Mouse (Mus musculus) thymus, postnatal 25 days (tissue): Measurements from ENCODE around the gene Zswim1.

Experiments
- DNase-seq: peaks from one replicate; pipeline ENCODE4 v3.0.0; 2022

The Zswim1 gene

DNA sequence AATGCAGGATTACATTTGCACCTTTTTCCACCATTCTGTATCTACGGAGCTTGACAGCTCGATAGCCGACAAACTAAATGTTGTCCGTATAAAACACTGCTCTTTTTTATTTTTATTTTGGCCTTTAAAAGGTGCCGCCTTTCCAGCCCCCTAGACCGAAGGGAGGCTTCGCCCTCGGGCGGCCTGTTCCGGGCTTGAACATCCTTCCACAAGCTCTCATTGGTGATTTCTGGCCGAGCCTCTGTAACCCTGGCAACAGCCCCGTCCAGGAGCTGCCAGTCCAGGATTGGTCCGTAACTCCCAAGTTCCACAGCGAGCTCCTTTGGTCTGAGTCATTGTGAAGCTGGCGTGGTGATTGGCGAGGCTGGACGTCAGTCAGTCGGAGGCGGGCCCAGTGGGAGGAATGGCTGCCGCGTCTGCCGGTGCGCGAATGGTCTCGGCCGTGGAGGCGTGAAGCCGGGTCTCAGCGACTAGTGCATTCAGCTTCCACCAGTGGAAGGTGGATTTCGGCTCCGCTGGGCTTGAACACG lies at the start of gene Zswim1:
Gene Zswim1 (plus strand): TSS at position 51 of the 530 bp plus-strand sequence.
- DNase-seq = peak; percentile 100

DNA sequence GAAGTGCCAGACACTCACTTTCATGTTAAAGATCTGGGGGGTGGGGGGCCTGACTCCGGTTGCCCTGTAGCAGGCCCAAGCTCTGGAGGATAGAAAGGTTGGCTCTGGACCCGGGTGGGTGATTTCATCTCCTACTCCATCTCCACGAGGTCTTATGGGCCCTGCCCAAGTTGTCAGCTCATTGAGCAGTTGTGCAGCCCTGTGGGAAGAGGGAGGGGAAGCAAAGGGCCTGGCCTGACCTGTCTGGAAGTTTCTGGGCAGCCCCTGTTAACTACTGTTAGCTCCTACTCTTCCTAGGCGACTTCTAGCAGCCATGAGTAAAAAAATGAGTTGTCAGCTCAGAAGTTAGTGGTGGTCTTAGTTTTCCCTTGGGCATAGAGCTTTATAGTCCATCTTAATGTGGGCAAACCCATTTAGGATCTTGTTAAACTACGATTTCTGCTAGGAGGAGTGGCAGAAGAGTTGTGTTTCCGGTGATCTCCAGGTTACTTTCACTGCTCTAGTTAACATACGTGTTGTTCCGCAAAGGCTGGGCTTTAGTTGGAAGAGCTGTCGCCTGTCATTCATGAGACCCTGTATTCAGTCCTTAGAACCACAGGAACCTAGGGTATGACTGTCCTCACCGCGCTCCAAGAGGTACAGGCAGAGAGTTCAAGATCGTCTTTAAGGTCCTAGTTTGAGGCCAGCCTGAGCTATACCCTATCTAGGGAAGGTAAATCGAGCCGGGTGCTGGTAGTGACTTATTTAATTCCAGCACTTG lies 49.1 kb upstream of the Zswim1 start:
- no peak for DNase-seq

DNA sequence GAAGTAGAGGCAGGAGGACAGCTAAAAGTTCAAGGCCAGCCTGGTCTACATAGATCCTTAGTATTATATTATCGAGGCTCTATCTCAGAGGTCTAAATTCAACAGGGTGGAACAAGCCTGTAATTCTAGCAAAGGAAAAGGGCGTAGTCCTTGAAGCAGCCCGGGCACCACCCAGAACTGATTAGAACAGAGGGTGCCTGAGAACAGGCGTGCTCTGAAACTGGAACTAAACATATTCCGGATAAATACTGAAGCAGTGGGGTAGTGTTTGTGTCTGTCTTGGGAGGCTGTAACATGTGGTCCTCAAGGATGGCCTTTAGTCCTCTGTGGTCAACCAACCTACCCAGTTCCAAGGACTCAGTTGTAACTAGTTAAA lies 48.5 kb upstream of the Zswim1 start:
- no peak for DNase-seq

DNA sequence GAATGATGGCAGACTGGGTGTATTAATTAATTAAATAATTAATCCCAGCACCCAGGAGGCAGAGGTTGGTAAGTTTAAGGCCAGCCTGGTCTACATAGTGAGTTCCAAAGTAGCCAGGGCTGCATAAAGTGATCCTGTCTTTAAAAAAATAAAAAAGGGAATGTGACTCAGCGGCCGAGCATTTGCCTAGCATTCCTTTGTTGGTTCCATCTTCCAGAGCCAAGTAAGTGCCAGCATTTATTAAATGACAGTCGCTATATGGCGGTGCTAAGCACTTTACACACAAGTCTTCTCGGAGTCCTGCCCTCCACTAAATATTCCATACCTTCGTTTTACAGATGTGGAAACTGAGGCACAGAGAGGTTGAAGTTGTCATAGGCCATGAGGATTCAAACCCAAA lies 46.4 kb upstream of the Zswim1 start:
- DNase-seq = no peak

DNA sequence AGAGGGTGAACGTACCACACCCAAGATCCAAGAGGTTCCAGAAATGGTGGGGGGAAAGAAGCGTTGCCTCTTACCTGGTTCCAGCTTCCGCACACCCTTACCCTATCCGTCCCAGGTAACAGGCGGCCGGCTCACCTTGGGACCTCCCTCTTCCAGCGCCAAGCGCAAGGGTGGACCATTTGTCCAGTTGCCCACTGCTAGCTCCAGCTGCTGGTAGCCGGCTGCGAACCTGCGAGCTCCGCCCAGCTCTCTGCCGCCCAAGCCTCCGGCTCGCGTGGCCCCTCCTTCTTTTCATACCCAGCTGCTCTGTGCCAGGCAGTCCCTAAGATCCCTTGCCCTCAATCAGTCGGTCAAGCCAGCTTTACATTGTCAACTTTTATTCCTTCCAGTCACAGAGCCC lies 45.7 kb upstream of the Zswim1 start:
- DNase-seq = no peak

DNA sequence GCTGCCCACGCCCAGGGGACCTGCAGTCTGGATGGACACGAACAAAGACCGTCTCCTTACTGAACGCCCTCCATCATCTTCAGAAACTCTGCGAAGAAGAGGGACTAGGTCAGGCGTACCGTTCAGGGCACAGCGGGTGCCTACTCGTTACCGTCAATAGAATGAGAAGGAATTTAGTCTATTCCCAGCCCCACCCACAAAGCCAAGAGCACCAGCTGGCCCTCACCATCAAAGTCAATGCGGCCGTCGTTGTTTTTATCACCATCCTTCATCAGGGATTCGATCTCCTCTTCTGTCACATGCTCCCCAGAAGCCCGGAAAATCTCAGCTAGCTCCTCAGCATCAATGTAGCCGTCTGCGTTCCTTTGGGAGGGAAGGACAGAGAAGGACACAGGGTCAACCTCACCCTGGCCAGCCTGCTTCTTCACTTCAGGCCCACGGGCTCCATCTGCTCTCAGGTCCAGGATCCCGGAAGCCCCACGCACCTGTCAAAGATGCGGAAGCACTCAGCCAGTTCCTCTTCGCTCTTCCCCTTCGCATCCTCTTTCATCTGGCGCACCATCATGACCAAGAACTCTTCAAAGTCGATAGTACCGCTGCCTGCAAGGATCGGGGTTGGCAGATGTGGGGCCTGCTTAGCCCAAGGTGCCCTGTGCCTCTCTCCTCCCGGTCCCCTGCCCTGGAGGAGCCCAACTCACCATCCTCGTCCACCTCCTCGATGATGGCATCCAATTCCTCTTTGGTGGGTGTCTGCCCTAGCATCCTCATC lies 45.1 kb upstream of the Zswim1 start:
- DNase-seq = no peak

DNA sequence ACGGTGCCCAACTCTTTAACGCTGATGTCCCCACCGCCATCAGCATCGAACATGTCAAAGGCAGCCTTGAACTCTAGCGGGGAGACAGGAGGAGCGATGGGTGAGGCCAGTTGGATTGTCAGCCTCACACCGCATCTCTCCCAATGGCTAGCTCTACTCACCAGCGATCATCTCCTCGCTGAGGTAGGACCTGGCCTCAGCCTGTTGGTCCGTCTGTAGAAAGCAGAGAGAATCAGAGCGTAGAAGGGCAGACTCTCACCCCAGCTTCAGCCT lies 44.5 kb upstream of the Zswim1 start:
- DNase-seq = no peak

DNA sequence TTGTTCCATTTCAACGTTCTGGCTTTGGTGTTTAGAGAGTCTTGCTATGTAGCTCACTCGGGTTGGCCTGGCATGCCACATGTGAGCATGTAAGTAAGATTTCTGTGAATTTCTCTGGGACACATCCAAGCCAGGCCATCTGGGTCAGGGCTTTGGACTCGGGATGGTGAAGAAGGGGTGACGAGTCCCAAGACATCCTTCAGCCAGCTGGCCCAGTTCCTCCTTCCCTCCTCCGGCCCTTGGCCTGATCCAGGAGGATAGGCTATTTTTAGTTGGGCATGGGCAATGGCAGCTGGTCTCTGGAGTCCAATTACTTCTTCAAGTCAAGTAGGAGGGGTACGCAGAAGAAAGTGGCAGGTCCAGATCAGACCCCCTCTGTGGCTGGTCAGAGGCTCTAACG lies 43.7 kb upstream of the Zswim1 start:
- no peak for DNase-seq

DNA sequence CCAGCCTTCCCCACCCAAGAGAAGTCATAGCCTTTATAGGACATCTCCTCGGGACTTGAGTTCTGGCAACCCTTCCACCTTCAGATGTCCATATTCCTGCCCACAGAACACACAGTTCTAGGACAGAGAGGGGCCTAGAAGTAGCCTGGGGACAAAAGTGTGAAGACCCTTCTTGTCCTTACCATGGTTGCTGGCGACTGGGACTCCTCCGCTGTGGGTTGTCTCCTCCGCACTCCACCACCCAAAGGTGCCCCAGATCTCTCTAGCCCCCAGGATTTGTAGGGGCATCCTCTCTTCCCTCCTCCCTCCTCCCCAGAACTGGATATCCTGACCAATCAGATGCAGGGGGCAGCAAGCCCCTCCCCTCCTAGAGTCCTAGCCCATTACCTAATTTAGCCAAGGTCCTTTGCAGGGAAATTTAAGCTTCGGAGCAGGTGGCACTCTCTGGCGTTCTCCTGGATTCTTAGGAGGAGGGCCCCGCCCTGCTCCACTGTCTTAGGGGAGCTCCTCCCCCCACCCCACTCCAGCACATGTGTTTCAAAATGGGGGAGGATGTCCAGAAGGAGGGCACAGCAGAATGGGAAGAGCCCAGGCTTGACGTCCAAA lies 42.9 kb upstream of the Zswim1 start, which contains the start of gene Tnnc2:
Gene Tnnc2 (minus strand): TSS at position 487 of the 606 bp plus-strand sequence.
- DNase-seq = no peak

DNA sequence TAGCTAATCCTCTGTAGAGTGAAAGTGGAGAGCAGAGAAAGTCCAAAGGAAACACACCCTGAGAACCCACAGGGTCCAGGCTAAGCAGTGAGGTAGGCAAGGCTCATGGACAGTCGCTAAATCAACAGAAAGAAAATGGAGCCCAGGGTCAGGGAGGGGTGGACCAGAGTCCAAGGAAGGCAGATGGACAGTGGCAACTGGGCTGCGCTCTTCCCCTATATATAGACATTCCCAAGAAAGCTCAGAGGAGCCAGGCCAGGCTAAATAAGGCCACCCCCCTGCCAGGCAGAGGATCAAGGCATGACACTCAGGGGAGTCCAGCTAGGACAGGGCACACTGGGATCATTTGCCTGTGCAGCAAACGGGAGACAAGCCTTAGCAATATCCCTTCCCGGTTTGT lies 40.6 kb upstream of the Zswim1 start:
- no peak for DNase-seq

DNA sequence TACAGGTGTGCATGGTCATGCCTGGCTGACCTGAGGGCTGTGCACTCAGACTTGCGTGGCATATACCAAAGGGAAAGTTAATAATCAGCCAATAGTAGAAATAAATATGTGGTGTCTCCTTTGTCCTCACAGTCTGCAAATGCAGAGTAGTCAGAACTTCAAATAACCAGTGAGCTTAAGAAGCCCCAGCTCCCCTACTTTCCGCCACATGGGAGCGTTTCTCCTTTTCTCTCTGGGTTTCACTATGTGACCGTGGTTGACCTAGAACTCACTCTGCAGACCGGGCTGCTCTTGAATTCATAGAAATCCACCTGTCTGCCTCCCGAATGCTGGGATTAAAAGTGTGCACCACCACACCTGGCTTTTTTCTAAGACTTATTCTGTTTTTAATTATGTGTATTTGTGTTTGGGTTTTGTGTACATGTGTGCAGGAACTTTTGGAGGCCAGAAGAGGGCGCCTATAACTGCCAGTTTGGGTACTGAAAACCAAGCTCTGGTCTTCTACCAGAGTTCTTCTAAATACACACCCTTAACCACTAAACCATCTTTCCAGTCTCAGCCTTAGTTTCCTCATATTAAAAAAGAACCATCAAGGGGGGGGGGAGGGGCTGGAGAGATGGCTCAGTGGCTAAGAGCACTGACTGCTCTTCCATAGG lies 38.4 kb upstream of the Zswim1 start:
- DNase-seq = no peak

DNA sequence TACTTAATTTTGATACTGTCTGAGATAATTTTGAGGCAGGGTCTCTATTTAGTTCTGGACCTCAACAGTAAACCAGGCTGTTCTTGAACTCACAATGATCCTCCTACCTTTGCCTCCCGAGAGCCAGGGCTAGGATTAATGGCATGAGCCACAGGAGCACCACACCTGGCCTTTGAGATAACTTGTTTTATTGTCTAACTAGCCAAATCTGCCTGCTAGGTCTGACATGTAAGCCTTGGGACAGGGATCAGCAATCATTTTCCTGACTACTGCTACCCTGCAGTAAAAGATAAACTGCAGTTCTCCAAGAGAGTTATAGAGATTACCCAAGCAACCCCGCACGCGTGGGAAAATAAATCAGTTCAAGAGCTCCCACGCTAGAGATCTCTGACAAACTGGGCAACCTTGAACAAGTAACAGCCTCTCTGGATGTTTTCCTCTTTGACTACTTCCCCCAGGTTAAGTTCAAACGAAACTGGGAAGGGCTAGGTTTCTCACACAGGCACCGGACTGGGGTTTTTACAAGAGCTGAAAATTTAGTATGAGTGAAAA lies 37.5 kb upstream of the Zswim1 start:
- DNase-seq = no peak

DNA sequence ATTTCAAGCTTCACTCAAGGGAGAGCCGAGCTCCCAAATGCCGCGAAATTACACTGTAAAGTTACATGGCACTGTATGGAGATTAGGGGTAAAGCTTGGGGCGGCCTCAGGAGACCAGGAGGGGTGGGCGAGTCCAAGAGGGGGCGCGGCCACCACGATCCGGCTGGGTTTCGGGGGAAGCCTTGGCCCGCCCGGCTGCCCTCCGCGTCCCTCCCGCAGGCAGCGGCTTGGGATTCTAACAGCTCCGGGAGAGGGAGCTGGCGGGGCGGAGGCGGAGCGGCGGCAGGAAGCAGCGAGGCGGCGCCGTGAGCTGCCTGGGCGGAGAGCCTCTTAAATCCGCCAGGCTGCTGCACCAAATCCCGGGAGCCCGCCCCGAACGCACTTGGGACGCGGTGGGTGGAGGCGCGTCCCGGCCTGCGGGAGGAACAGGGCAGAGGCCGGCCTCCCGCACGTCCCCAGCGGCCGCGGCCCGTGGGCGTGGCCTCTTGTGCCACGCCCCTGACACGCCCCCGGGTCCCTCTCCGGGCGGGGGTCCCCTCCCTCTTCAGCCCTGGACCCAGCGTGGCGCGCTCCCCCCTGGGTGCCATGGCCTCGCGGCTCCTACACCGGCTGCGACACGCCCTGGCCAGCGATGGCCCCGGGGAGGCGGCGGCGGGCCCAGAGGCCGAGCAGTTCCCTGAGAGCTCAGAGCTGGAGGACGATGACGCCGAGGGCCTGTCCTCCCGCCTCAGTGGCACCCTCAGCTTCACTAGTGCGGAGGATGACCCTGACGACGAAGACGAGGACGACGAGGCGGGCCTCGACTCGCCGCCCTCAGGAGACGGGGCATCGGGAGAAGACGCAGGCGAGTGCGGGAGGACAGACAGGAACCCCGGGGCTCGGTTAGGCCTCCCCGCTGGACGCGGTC lies 36.8 kb upstream of the Zswim1 start, which contains the start of gene Snx21:
Gene Snx21 (plus strand): TSS at position 343 of the 907 bp plus-strand sequence.
- peak; percentile 69 for DNase-seq

DNA sequence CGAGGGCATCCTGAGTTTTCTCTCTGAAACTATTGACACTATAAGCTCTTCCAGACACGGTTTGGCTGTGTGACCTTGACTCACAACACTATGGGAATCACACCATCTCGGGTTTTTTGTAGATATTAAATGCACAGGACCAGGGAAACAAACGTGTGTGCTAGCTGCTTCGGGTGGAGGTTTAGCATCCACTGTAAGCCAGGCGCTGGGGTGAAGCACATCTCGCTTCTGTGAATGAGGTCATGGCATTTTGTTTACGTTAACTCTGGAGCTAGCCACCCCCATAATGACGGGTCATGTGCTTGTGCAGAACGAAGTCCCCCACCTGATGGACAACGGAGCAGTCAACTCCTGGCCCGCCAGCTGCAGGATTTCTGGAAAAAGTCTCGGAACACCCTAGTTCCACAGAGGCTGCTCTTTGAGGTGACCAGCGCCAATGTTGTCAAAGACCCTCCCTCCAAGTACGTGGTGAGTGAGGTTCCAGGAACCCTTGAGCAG lies 36.0 kb upstream of the Zswim1 start:
- DNase-seq = no peak

DNA sequence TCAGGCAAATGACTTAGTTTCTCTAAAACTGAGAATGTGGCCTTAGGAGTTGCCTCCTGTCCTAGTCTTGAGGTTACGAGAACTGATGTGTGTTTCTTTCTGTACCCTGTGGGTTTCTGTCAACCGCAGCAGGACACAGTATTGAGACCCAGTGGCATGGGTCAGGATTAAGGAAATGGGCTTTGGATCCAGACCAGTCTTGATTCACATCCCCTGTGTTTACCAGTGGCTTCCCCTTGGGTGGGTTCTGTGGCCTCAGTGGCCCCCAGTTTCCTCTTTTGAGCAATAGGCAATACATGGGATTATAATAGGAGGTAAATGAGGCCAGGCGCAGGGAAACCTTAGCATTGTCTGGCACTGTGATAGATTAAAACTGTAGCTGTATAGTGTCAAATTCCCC lies 35.5 kb upstream of the Zswim1 start:
- DNase-seq = no peak

DNA sequence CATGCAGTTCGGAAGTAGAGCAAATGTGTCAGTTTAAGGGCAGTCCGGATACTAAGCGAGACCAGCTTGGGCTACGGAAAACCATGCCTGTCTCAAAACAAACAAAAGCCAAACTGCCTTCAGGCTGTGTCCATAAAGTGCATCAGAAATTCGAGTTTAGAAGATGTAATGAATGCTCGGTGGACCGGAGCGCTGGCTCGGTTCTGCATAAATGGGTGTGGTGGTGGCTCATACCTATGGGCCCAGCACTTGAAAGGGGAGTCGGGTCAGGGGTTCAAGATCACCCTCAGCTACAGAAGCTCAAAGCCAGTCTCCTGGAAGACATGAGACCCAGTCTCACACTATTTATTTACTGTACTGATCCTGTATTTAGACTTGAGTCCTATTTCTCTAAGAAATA lies 34.7 kb upstream of the Zswim1 start:
- DNase-seq = no peak

DNA sequence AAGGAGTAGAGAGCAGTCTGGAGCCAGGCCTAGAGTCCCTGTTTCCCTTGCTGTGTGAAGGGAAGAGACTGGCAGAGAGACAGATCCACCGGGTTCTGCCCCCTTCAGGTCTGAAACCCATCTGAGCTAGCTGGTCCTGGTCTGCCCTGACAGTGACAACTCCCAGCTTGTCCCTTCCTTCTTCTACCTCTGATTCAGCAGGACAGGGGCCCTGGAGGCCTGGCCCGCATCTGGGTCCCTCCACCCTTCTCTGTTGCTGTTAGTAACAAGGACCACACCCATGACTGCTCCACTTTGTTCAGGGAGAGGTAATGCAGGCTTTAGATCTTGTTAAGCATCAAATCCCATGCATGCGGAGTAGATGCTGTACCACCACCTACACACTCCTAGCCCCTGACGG lies 34.1 kb upstream of the Zswim1 start:
- DNase-seq = no peak

DNA sequence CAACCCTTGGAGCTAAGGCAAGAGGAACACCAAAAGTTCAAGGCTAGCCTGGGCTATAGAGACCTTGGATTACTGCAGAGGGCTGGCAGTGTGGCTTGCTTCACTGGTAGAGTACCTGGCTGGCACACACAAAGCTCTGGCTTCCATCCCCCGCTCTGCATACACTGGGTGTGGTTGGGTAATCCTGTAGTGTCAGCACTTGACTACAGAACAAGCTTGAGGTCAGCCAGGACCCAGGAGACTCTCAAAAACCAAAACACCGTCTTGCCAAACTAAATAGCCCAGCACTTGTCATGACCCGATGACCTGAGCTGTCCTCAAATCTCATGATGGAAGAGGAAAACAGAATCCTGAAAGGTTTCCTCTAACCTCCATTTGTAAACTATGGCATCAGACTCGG lies 32.0 kb upstream of the Zswim1 start:
- DNase-seq = no peak

DNA sequence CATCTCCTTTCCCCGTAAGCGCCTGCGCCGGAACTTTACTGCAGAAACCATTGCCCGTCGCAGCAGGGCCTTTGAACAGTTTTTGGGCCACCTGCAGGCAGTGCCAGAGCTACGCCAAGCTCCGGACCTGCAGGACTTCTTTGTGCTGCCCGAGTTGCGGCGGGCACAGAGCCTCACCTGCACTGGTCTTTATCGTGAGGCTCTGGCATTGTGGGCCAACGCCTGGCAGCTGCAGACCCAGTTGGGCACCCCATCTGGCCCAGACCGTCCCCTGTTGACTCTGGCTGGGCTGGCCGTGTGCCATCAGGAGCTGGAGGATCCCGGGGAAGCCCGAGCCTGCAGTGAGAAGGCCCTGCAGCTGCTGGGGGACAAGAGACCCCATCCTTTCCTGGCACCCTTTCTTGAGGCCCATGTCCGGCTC lies 30.6 kb upstream of the Zswim1 start:
- no peak for DNase-seq

DNA sequence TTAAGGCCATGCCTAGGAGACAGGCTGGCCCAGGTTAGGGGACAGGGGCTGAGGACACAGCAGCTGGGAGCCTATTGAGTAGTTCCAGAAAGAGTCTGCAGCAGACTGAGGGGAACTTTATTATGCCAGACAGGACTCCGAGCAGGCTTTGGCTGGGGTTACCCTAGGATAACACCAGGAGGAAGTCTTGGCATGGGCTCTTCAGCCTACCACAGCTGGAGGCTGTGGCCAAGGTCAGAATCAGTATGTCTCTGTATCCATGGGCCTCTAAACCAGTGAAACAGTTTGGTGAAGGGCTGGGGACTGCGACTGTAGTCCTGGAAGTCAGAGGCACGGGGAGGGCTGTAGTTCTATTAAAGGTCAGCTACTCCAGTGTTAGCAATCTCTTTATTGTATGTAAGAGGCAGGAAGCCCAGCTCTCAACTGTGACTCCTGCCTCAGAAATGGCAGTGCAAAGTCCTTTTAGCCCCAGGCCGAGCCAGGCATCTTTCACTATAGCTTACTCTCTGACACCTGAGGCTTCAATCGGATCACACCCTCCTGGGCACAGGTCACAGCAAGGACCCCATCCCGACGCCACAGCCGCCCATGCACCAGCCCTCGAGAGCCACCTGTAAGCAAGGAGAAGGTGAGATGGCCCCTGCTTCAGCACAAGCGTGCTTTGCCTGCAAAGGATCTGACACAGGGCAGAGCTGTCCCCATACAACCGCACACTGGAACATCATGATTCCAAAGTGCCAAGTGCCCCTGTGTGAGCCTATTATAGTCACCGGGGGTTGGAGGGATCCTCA lies 29.9 kb upstream of the Zswim1 start:
- no peak for DNase-seq

DNA sequence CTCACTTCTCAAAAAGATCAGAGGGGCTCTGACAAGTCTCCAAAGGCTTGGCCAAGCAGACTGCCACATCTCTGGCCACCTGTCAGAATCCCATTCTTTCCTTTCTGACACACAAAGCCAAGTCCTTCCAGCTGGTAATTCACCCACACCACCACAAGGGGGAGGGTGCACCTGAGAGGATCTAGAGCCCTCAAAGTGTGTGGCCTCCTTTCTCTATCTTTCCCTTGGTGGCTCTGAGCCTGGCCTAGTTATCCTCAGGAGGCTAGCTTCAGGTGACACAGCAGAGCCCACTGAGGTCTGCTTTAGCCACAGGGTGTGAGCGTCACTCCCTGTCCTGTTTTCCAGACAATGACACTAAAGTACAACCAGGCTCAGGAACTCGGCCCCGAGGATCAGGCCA lies 29.2 kb upstream of the Zswim1 start:
- DNase-seq = peak; percentile 66
